Mouse (Mus musculus): ENCODE data around the gene Rab44. TPM values are rescaled to one million over a fixed set of nuclear protein-coding genes. Genes with fewer than 3 reads are reported as not detected.

Rab44 gene
- total RNA-seq, 2 experiments from 2014 or later: 0.69 TPM; not detected in 1

Other genes starting within 250 kb of the Rab44 start
- under 1 TPM in 1 of 2 experiments, not detected in 1; 0.08 TPM for gene 4930539E08Rik, start 198.8 kb upstream of the Rab44 start, total RNA-seq (2021)
- not detected for gene Pxt1, start 170.3 kb upstream of the Rab44 start, total RNA-seq (2021)
- 10 to 100 TPM; 40.9 to 52.6 TPM for gene Kctd20, start 162.2 kb upstream of the Rab44 start, total RNA-seq (2021)
- gene Stk38, start 106.2 kb upstream of the Rab44 start, total RNA-seq (2021): 10 to 100 TPM; 22.0 to 28.8 TPM
- 10 to 100 TPM; 74.9 to 89.9 TPM for gene Srsf3, start 81.5 kb upstream of the Rab44 start, total RNA-seq (2021)
- 100 to 1,000 TPM; 101 to 149 TPM for gene Cdkn1a, start 23.2 kb upstream of the Rab44 start, total RNA-seq (2021)
- gene Cpne5, start 124.0 kb downstream of the Rab44 start, total RNA-seq (2021): 1 to 10 TPM; 3.9 to 5.0 TPM
- gene Ppil1, start 150.0 kb downstream of the Rab44 start, total RNA-seq (2021): 10 to 100 TPM; 34.9 to 36.5 TPM
- gene BC004004, start 154.6 kb downstream of the Rab44 start, total RNA-seq (2021): 100 to 1,000 TPM; 297 to 354 TPM
- gene Pi16, start 203.5 kb downstream of the Rab44 start, total RNA-seq (2021): 10 to 100 TPM; 22.7 to 29.1 TPM
- gene Mtch1, start 233.8 kb downstream of the Rab44 start, total RNA-seq (2021): 100 to 1,000 TPM; 193 to 203 TPM
- 1 to 10 TPM; 1.5 to 2.6 TPM for gene Fgd2, start 246.8 kb downstream of the Rab44 start, total RNA-seq (2021)

Data from heart, adult 18-20 months (tissue).